Mouse (Mus musculus): ENCODE measurements around the gene Cd93.

Cd93 gene

DNA sequence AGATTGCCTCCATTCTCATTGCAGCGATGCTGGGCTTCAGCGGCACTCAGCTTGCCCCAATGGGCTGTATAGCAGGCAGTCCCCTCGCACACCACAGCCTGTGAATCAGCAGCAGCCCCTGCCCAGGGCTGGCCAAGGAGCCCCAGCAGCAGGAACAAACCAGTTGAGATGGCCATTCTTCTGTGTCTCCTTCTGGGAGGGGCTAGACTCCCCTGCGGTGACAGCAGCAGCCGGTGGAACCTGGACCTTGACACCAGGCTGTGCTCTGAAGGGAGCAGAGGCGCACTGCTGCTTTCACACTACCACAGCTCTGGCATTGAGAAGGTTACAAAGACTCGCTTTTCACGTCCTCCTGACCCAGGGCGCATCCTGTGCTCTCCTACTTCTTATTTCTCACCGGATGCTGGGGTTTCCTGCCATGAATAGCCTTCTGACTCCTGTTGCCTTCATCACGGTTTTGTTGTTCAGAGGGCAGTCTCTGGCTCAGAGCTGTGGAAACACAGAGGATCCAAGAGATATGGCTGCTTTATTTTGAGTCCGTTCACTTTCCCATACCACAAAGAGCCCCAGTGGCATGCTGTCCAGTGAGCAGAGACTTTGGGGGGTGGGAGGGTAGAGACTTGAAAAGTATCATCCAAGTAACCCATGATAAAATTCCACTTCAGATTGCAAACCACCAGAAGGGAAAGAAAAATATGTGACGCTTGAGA lies at the start of gene Cd93:
Gene Cd93 (minus strand): TSS at position 315 of the 710 bp plus-strand sequence.
- DNase-seq (ENCODE audit: low spot score), result no peak

DNA sequence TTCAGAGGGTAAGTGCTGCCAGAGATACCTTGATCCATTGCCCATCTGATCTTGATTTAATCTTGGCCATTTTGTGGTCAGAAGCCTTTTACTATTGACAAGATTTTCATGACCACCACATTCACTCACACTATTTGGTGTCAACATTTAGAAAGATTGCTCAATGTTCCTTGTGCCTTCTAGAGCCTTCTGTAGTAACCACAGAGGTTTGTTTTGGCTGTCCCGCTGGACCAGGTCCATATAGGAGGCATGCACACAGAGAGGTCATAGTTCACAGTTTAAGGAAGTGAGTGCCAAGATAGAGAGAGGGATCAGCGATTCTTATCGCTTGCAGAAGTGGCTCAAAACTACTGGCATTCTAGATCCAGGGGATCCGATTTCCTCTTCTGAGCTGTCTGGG lies 48.7 kb upstream of the Cd93 start:
- no peak for DNase-seq (ENCODE audit: low spot score)

DNA sequence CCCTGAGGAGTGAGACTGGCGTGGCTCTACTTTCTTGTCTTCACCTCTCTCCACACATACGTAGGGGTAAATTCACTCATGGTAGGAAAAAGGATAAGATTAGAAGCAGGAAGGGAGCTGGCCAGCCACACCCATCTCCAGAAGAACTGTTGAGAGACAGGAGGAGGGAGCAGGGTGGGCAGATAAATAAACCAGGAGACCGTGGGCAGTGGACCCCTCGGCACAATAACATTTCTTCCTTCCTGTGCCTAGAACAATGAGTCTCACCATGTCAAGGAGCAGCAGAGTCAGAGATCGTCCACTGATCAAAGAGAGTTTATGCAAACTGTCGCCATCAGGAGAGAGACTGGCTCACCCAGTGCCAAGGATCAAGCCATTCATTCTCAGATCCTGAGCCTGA lies 46.8 kb upstream of the Cd93 start:
- DNase-seq (ENCODE audit: low spot score), result no peak

DNA sequence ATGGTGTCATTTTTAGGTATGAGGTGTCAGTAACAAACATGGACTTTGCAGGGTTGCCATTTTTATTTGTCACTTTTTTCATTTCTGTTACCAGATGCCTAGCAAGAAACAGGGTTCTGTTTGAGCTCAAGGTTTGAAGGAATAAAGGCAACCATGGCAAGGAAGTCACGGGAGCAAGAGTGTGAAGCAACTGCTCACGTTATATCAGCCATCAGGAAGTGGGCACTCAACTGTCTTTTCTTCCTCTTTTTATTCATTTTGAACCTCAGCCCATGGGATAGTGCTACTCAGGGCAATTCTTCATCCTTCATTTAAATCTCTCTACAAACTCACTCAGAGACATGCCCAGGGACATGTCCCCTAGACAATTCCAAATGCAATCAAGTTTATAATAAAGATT lies 45.5 kb upstream of the Cd93 start:
- no peak for DNase-seq (ENCODE audit: low spot score)

DNA sequence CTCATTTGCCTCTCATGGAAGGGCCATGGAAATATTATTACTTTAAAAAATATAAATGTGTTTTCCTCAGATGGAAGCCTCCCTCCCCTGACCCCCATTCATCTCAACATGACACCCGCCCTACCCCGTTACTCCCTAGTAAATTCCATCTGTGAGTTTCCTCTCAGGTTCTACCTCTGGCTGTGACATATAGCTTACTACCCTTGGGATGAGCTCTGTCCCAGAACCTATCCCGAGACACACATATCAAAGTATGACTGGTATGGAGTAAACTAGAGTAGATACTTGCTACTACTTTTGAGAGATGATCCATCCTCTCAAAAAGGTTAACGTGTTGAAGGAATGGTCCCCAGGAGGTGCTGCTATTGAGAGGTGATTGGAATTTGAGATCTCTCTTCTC lies 42.2 kb upstream of the Cd93 start:
- DNase-seq (ENCODE audit: low spot score), result no peak

DNA sequence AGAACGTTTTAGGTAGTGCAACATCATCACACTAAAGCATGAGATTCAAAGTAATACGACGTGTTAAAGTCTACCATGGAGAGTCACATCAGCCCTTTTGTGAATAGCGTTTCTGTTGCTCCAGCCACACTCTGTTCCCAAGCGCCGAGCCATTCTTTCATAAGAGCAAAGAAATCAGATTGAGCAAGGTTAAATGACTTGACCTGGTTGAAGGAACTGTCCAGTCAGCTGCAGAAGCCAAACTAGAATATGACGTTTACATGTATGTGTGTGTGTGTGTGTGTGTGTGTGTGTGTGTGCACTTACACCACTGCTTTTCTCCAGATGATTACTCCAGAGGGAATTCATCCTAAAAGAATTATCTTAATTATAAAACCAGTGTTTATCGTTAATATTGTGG lies 37.0 kb upstream of the Cd93 start:
- DNase-seq (ENCODE audit: low spot score), result no peak

DNA sequence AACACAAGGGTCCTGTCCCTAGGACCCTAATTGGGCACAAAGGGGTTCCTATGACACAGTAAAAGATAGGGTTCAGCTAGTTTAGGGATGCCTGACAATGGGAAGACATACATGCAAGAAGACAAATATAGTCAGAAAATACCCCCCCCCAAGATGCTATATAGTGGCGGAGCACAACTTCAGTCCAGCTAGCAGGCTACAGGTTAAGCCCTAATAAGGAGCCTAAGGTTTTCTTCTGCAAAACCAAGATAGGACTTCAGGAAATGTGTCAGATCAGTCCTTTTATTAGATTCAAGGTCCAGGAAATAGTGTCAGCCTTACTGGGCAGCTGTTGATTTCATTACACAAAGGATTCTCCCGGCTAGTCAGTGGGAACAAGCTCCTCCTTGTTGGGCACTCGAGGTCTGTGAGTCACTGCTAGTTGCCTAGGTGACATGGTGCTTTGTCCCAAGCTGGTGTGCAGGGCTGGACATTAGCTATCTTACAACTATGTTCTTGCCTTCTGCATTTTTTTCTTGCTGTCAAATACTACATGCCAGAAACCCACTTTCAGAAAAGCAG lies 34.9 kb upstream of the Cd93 start:
- DNase-seq (ENCODE audit: low spot score), result peak; percentile 60

DNA sequence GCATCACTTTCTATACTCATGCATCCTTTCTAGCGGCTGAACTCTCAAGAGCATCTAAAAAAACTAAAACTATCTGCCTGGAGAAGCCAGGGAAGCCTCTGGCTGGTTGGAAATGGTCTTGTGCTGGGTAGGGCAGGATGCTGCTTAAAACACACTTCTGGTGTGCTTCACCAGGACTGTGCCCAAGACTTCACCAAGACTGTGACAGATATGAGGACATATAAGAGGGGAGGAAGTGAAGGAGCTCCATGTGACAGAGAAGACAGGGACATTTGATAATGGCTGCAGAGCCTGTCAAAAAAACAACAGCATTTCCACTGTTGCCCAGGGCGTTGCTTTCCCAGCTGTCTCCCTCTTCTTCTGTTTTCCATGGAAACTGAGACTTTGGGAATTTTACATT lies 34.0 kb upstream of the Cd93 start:
- DNase-seq (ENCODE audit: low spot score), result no peak

DNA sequence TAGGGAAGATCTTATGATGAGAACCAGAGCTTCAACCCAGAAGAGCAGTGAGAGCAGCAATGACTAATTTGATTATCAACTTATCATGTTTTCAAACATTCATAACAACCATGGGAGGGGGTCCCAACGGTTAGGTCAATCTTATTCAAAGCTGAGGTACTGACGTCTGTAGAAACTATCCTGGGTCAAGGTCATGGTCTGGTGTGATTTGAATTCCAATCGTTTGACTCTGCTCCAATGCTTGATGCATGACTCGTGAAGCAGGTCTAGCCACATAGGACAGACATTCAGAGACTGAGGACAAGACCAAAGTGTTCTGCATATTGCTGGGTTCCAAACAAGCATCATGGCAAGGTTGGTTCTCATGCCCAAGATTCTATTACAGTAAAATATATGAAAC lies 33.2 kb upstream of the Cd93 start:
- no peak for DNase-seq (ENCODE audit: low spot score)

DNA sequence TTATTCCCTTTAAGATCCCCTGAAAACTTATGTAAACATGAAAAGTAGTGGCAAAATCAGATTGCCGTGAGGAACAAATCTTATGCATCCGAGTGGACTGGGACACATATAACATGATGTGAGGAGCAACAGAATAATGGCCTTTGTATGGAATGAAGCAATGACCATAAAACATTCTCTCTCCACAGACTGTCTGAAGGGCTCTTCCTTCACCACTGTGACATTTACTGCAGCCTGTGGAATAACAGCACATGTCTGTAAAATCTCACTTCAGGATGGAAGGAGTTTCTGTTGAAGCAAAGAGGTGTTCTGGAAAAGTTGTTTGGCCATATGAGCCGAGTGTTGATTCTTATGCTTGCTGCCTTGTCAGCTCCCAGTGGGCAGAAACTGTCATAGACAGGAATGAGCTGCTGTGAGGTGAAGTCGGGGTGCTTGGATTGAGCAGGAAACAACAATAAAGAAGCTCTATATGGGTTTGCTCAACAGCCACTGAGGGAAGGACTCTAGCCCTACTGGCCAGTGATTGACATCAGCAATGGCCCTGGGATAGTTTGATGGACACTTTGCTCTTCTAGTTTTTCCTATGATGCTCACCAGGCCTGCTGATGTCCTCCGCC lies 32.6 kb upstream of the Cd93 start:
- DNase-seq (ENCODE audit: low spot score), result no peak

DNA sequence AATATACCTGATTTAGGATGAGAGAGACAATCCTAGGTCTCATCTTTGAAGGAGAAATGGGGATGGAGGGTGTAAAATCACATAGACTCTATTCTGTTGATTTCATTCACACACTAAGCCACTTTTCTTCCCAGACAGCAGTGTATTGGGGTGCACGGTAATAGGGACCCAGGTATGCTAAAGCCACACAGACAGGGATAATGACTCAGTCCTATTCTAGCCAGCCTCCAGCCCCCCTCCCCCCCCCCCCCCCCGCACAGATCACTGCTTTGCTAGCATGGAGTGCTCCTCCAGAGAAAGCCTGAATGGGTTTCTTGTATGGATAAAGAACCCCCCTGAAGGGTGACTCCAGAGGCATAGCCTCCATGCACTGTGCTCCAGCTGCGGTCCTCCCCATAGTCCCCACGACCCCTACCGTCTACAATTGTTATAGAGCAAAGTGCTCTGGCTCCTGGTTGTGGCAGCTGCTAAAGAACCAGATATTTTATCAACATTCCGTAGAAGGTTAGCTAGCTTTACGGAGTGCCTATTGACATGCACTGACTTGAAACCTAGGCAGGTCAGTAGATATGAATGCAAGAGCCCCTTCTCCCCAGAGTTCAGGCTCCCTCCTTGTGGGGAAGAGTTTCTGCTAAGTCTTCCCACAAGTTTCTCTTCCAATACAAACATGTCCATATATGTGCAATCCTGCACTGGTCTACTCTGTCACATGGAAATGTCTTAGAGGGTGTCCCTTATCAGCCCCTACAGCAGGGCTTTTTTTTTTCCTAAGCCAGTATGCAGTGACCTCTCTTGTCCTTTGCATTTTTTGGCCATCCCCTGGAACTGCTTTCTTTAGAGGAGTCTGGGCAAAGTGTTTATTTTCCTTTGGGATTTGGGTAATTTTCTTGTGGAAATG lies 26.2 kb upstream of the Cd93 start:
- no peak for DNase-seq (ENCODE audit: low spot score)

DNA sequence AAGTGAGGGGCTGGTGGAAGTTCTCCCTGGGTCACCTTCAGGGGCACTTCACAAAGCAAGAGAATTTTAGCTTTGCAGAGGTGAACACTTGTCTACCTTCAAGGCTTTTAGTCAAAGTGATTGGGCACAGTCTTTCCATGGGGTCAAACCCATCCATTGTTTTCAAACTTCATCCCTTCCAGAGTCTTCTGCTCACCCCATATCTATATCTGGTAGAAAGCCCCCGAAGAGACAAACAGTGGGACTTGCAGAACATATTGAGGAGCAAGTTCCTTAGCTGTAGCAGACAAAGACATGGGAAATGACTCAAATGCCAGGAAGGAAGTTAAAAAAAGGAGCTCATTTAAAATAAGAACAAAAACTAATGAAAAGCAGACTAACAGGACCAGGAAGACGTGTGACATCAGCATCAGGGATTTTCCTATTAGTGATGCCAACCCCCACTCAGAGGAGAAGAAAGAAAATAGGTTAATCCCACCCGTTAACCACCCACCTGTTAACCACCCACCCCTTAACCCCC lies 24.6 kb upstream of the Cd93 start:
- no peak for DNase-seq (ENCODE audit: low spot score)

DNA sequence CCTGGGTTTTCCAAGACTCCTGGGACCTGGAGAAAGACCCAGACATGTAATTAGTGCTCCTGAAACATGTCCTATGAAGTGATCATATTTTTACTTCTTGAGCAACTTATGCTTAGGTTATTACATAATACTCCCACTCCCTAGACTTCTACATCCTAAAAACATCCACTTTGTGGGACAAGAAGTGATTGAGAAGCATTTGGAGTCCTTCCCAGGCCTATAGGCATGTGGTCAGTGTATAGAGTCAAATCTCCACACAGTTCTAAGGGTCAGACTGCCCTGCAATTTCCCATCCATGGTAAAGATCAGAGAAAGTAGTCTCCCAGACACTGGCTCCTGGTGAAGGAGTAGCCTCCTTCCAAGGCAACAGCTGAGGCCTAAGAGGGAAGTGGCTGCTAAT lies 12.0 kb upstream of the Cd93 start:
- no peak for DNase-seq (ENCODE audit: low spot score)

DNA sequence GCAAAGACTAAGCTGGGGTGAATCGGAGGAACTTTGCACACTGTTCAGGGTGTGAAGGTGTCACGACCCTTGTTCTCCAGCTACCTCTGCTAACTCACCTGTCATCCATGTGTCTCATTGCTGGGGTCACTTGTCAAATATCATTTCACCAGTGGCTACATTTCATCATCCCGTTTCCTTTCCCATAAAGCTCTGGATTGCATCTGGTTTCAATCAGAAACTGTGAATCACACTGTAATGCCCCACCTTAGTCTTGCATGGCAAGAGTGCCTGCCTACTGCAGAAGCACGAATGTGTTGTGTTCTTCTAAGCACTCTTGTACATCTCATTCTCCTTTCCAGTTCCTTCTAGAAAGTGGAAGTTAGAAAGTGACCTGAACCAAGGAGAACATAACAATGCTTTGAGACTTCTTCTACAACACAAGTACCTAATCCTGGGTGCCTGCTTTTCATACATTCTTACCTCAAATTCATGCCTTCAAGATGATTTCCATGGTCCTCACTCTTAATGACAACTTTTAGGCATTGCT lies 10.7 kb upstream of the Cd93 start:
- no peak for DNase-seq (ENCODE audit: low spot score)

DNA sequence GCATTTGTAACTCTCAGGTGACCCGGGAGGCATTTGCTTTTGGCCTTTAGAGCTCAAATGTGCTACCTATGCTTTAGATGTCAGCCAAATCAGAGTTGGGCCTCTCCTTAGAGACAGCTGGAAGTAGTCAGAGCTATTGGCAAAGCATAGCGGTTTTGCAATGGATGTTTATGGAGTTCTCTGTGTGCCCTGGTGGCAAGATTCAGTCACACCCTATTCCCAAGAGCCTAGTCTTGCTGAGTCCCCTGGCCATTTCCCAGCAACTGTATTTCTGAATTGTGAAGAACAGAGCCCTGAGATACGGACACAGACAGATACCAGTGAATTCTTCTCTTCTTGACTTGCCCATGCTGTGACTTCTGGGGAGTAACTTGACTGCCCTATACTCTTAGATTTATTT lies 9.7 kb upstream of the Cd93 start:
- peak; percentile 9 for DNase-seq (ENCODE audit: low spot score)

DNA sequence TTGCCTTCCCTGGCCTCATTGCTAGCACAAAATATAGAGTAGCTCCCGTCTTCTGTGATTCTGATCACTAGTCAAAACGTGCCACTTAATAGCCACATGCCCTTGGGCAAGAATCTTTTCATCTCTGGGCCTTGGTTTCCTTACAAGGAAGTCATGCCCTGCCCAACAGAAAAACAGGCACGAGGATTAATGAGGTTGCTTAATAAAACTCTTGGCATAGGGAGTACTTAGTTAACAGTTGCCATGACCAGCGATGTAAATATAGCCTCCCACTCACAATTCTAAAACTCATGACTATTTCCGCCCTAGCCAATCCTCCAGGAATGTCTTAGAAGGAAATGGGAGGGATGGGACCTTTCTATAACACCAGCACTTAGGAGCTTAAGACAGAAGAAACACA lies 8.1 kb upstream of the Cd93 start:
- no peak for DNase-seq (ENCODE audit: low spot score)

DNA sequence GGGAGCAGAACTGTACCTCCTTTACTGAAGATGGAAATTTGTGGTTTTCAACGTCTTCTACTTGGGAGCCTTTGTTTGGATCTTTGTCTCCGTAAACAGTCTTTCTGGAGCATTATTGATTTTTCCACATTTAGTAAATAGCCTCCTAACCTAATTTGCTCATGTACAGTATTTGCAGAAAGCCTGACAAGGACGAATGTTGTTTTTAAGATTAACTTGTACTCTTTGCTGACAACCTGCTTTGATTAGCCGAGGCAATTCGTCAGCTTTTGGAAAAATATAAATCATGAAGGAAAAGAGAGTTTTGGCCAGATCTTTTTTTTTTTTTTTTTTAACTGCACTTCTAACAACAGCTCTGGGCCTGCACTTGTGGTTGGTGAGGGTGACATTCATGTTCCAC lies 7.3 kb upstream of the Cd93 start:
- no peak for DNase-seq (ENCODE audit: low spot score)

DNA sequence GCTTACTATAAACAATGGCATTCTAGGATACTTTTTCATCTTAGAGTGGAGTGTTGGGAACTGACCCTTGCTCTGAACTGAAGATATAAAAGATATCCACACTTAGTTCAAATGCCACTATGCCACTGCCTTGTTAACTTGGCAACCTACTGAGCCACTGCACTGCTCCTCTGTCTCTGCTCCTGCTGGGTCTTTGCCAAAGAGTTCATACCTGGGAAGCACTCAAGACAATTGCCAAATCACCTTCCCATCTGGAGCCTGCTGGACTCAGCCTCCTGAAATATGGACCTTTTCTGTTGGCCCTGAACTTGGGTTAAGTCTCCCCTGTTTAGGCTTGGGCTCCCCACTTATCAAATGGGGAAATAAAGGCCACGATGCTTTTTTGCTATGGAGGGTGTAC lies 6.3 kb upstream of the Cd93 start:
- DNase-seq (ENCODE audit: low spot score), result no peak

DNA sequence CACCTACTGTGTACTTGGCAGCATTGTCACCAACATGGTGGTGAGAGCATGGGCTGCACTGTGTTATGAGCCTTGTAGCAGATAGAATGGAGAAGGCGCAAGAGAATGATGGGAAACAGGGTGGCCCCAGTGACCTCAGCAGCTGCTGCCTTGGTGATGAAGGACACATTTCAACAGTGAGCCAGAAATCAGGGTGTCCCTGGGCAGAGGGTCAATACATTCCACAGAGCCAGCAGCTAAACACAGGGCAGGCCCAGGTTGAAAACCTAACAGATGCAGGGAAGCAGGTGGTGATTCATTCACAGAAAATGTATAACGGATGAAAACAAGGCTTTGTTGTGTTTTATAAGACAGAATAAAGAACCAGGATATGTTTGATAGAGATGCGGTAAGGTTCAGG lies 3.1 kb upstream of the Cd93 start:
- no peak for DNase-seq (ENCODE audit: low spot score)

DNA sequence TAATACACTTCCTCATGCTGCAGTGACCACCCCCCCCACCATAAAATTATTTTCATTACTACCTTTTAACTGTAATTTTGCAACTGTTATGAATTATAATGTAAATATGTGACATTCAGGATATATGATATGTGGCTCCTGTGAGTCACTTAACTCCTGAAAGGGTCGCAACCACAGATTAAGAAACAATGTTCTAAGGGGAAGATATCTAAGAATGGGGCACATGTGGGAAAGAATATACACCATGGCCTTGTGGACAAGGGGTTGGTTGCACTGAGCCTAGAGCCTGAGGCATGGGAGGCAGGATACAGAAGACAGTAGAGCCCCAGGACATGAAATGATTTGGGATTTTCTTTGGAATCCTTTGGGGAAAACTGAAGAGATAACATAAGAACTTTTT lies 2.3 kb upstream of the Cd93 start:
- DNase-seq (ENCODE audit: low spot score), result no peak

DNA sequence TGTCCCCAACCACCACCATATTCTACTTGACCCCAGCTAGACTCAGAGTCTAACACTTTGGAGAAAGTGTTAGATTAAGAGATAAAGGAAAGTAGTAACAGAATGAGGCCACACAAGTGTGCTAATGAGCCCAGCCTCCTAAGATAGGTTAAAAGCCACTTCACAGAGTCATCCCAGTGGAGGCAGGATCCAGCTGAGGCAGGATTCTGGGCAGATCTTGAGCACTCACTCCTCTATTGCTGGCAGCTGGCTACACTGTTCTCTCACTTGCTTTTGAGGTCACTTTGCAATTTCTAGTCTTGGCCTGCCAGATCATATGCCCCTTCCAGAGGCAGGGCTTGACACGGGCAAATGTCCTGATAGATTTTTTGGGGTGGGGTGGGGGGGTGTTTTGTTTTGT lies 1.1 kb upstream of the Cd93 start:
- no peak for DNase-seq (ENCODE audit: low spot score)

DNA sequence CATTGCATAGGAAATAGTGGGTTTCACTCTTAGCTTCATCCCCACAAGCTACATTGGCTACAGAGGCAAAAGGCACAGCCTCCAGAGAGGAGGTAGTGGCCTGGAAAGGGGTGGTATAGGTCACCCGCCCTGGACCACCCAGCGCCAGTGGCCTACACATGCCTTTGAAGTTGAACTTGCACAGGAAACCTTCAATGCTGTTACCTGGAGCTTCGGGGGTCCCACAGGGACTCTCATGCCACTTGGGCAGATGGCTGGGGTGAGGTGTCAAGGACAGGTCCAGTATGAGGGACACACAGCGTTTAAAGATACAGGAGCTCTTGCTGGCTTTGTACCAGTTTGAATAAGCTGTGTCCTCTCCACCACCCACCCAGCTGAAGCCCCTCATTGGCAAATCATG lies 653 bp downstream of the Cd93 start:
- no peak for DNase-seq (ENCODE audit: low spot score)

Data from urinary bladder, postnatal 14 days (tissue).